Mouse (Mus musculus): ENCODE measurements at regions not wholly inside any gene's neighbourhood (a gene's known extent, or its start where the extent isn't known, plus 50 kb on each side); places are given as distances from the start of the nearest gene placed in this dataset.

GRCm38 (mm10) chr7:79517581-79518337 lies 51.6 kb upstream of the Polg start:
- DNase-seq: peak; percentile 24

- DNase-seq: no peak
Observed at GRCm38 (mm10) chr7:79516287-79516686, 50.1 kb upstream of the Polg start.

Measured in adrenal gland, postnatal 10 days (tissue).